8 mouse cellular contexts compared by ENCODE assay signal in genomic region chr7:143706697-143707438, GRCm38 (mm10). TPM values are rescaled to one million over a fixed set of nuclear protein-coding genes. Genes with fewer than 3 reads are reported as not detected.
DNase-seq lines count a peak whose midpoint lies in the region; ATAC-seq and TF ChIP-seq lines count a peak whose summit lies in the region.

No protein-coding gene starts in this region.

- no peak; the same call in 1 of the 2 replicates for TF ChIP-seq CTCF in gastrocnemius, adult 2 months (IDR thresholded peaks at IDR 0.05)
- peak; percentile 100 for TF ChIP-seq CTCF in hindbrain, postnatal 0 days (IDR thresholded peaks at IDR 0.05; ENCODE audit: low read depth)

- H3K4me1 ChIP-seq in hindbrain, postnatal 0 days (ENCODE audit: insufficient read depth, low read length), result no peaks in the 10 kb centered on the region

- H3K4me2 ChIP-seq in hindbrain, postnatal 0 days (ENCODE audit: low read depth, low read length), result no peak overlapping the region

- peaks cover 33% of the 10 kb centered on the region for H3K36me3 ChIP-seq in hindbrain, postnatal 0 days (ENCODE audit: insufficient read depth, low read length)

- H3K27ac ChIP-seq in gastrocnemius, adult 2 months, result no peak overlapping the region
- H3K27ac ChIP-seq in hindbrain, postnatal 0 days, result no peak overlapping the region

- DNase-seq in ZHBTc4 (ENCODE audit: low read depth, low spot score), result peak; percentile 96
- peak; percentile 91 to 96 for DNase-seq in cerebellum, postnatal 4 days (ENCODE audit: low spot score in 2 of 2)
- peak; percentile 93 for DNase-seq in gastrocnemius, adult 2 months
- peak; percentile 97 for DNase-seq in hindbrain, postnatal 0 days (ENCODE audit: low spot score)
- DNase-seq in left cerebral cortex, adult 18-20 months (ENCODE audit: low spot score in 2 of 2), result peak; percentile 91 to 95
- DNase-seq in right cerebral cortex, postnatal 10 days (ENCODE audit: low spot score in 2 of 2), result peak; percentile 91 to 93
- peak; percentile 95 for DNase-seq in urinary bladder, postnatal 14 days (ENCODE audit: low spot score)

- no peaks in the 10 kb centered on the region for H3K9me3 ChIP-seq in hindbrain, postnatal 0 days (ENCODE audit: low read length)

- ATAC-seq in hindbrain, postnatal 0 days, result peak; percentile 87
- peak; percentile 99 for ATAC-seq in megakaryocyte progenitor cell, adult 5-6 weeks (replicated peaks; ENCODE audit: poor library complexity)

- 33% methylated on average over 7 of the region's 7 CpGs for WGBS in hindbrain, postnatal 0 days

- H3K9ac ChIP-seq in hindbrain, postnatal 0 days (replicated peaks; ENCODE audit: low read length), result no peak overlapping the region

- H3K4me3 ChIP-seq in gastrocnemius, adult 2 months, result no peak overlapping the region
- no peak overlapping the region for H3K4me3 ChIP-seq in hindbrain, postnatal 0 days (ENCODE audit: low read length)

- intact Hi-C loops in gastrocnemius, adult 2 months (cut with DNase I), result loop anchor here (1.0 kb wide), 2 partner anchors 41 to 57 kb away; no protein-coding TSS in a partner anchor

- H3K27me3 ChIP-seq in hindbrain, postnatal 0 days (ENCODE audit: insufficient read depth, low read length), result no peaks in the 10 kb centered on the region

RNA-seq across cellular contexts. Expression of gene Tnfrsf23, which starts 21.2 kb away (rescaled TPM):
- total RNA-seq in gastrocnemius, adult 2 months (2021), result 1 to 10 TPM; 3.0 to 4.1 TPM
- 0.58 and 1.5 TPM in 2 replicates for total RNA-seq in hindbrain, postnatal 0 days (2014; rRNA removed)
- polyA plus RNA-seq in hindbrain, postnatal 0 days (2015; fragmentation: Nextera tagmentation; extraction: Ambion mirVana), result 0.74 and 1.1 TPM in 2 replicates
- total RNA-seq in left cerebral cortex, adult 18-20 months (2021), result 1 to 10 TPM; 1.0 to 1.1 TPM
- 3.9 and 5.8 TPM in 2 replicates for total RNA-seq in megakaryocyte progenitor cell, adult 5-6 weeks (2015)
- 0.20 and 2.1 TPM in 2 replicates for total RNA-seq in megakaryocyte progenitor cell, adult 5-6 weeks (2017)

RNA-seq across cellular contexts. Expression of gene Osbpl5, which starts 49.9 kb away (rescaled TPM):
- 10 to 100 TPM; 12.7 to 18.4 TPM for total RNA-seq in gastrocnemius, adult 2 months (2021)
- total RNA-seq in hindbrain, postnatal 0 days (2014; rRNA removed), result 52.8 and 59.9 TPM in 2 replicates
- polyA plus RNA-seq in hindbrain, postnatal 0 days (2015; fragmentation: Nextera tagmentation; extraction: Ambion mirVana), result 24.2 and 27.6 TPM in 2 replicates
- 10 to 100 TPM; 34.1 to 36.6 TPM for total RNA-seq in left cerebral cortex, adult 18-20 months (2021)
- 2.7 and 3.4 TPM in 2 replicates for total RNA-seq in megakaryocyte progenitor cell, adult 5-6 weeks (2015)
- 4.4 and 8.6 TPM in 2 replicates for total RNA-seq in megakaryocyte progenitor cell, adult 5-6 weeks (2017)

RNA-seq across cellular contexts. Expression of gene Tnfrsf22, which starts 57.4 kb away (rescaled TPM):
- 1 to 10 TPM in 1 of 2 experiments, under 1 TPM in 1; 0.97 to 2.1 TPM for total RNA-seq in gastrocnemius, adult 2 months (2021)
- total RNA-seq in hindbrain, postnatal 0 days (2014; rRNA removed), result 2.9 and 4.8 TPM in 2 replicates
- 4.5 and 5.1 TPM in 2 replicates for polyA plus RNA-seq in hindbrain, postnatal 0 days (2015; fragmentation: Nextera tagmentation; extraction: Ambion mirVana)
- total RNA-seq in left cerebral cortex, adult 18-20 months (2021), result 1 to 10 TPM; 1.7 to 2.1 TPM
- total RNA-seq in megakaryocyte progenitor cell, adult 5-6 weeks (2015), result 8.3 and 13.6 TPM in 2 replicates
- 2.8 and 5.7 TPM in 2 replicates for total RNA-seq in megakaryocyte progenitor cell, adult 5-6 weeks (2017)

RNA-seq across cellular contexts. Expression of gene Mrgprg, which starts 59.9 kb away (rescaled TPM):
- 1 to 10 TPM in 1 of 2 experiments, under 1 TPM in 1; 0.26 to 1.3 TPM for total RNA-seq in gastrocnemius, adult 2 months (2021)
- not detected in 2 replicates for total RNA-seq in hindbrain, postnatal 0 days (2014; rRNA removed)
- not detected in 2 replicates for polyA plus RNA-seq in hindbrain, postnatal 0 days (2015; fragmentation: Nextera tagmentation; extraction: Ambion mirVana)
- total RNA-seq in left cerebral cortex, adult 18-20 months (2021), result not detected
- total RNA-seq in megakaryocyte progenitor cell, adult 5-6 weeks (2015), result not detected in 2 replicates
- total RNA-seq in megakaryocyte progenitor cell, adult 5-6 weeks (2017), result not detected in 2 replicates
